Mouse (Mus musculus) B cell, adult (primary cell): ENCODE data around the gene 9830107B12Rik. TPM values are rescaled to one million over a fixed set of nuclear protein-coding genes. Genes with fewer than 3 reads are reported as not detected.

Source experiments
- total RNA-seq: library from RNA; stranded (reverse); gene quantifications from 4 replicates; pipeline ENCODE4 v1.2.4, GENCODE M21; 2023; ENCODE audit not compliant: inconsistent age

9830107B12Rik gene
- total RNA-seq, result 0.19 to 0.42 TPM in 2 of 4 replicates, not detected in the others

GRCm38 (mm10) chr17:48146120-48146519, at the start of gene 9830107B12Rik:
9830107B12Rik (minus strand) TSS chr17:48146268.

GRCm38 (mm10) chr17:48167103-48167502, 21.0 kb upstream of the 9830107B12Rik start, which contains the start of gene A530064D06Rik:
A530064D06Rik (minus strand) TSS chr17:48167275.

GRCm38 (mm10) chr17:48089019-48089418, 57.0 kb downstream of the 9830107B12Rik start, which contains the start of gene 1700067P10Rik:
1700067P10Rik (plus strand) TSS chr17:48089319.

Other genes with a start within 250 kb of the 9830107B12Rik start
- gene Foxp4, start 221.6 kb downstream of the 9830107B12Rik start, total RNA-seq, result 77.2 to 95.5 TPM (median 92.3 TPM) in 4 replicates
- not detected in 4 replicates for gene 1700122O11Rik, start 108.0 kb downstream of the 9830107B12Rik start, total RNA-seq
- not detected in 4 replicates for gene 1700067P10Rik, start 56.9 kb downstream of the 9830107B12Rik start, total RNA-seq
- 0.30 to 0.75 TPM (median 0.32 TPM) in 3 of 4 replicates, not detected in the other for gene A530064D06Rik, start 21.0 kb upstream of the 9830107B12Rik start, total RNA-seq
- gene Trem1, start 86.5 kb upstream of the 9830107B12Rik start, total RNA-seq, result 1.1 to 2.7 TPM (median 2.2 TPM) in 4 replicates
- gene Trem3, start 101.5 kb upstream of the 9830107B12Rik start, total RNA-seq, result not detected in 4 replicates
- gene Treml4, start 118.0 kb upstream of the 9830107B12Rik start, total RNA-seq, result 2.1 to 4.2 TPM (median 3.4 TPM) in 4 replicates
- gene Treml2, start 153.2 kb upstream of the 9830107B12Rik start, total RNA-seq, result 169 to 178 TPM (median 175 TPM) in 4 replicates
- gene B430306N03Rik, start 169.9 kb upstream of the 9830107B12Rik start, total RNA-seq, result 6.0 to 10.3 TPM (median 7.3 TPM) in 4 replicates
- not detected in 4 replicates for gene Trem2, start 200.1 kb upstream of the 9830107B12Rik start, total RNA-seq
- gene Treml1, start 213.6 kb upstream of the 9830107B12Rik start, total RNA-seq, result not detected in 4 replicates